Mouse (Mus musculus) inflammation-experienced regulatory T-cells (primary cell): ENCODE data around the gene Gm21833. TPM values are rescaled to one million over a fixed set of nuclear protein-coding genes. Genes with fewer than 3 reads are reported as not detected.

Source experiments
- polyA plus RNA-seq, 2 experiments: library from polyadenylated mRNA; unstranded; fragments of 100-300 nt; shearing (Covaris generic); gene quantifications; one replicate each; pipeline ENCODE4 v1.2.1; 2017

Gene Gm21833
- under 1 TPM; 0.17 to 0.31 TPM for polyA plus RNA-seq

DNA sequence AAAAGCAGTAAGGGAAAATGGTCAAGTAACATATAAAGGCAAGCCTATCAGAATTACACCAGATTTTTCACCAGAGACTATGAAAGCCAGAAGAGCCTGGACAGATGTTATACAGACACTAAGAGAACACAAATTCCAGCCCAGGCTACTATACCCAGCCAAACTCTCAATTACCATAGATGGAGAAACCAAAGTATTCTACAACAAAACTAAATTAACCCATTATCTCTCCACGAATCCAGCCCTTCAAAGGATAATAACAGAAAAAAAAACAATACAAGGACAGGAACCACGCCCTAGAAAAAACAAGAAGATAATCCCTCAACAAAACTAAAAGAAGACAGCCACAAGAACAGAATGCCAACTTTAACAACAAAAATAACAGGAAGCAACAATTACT, at the start of gene Gm21833:
TSS of gene Gm21833 (plus strand) at position 301 of the 400 bp plus-strand sequence.

